Mouse (Mus musculus): ENCODE measurements around the gene Msl1. TPM values are rescaled to one million over a fixed set of nuclear protein-coding genes. Genes with fewer than 3 reads are reported as not detected.
A peak's percentile ranks its signal among the peaks of the same experiment; 100 is the strongest.

The Msl1 gene
- polyA plus RNA-seq, 1 experiment = 99.1 TPM

- peak; percentile 84 for DNase-seq
- Histone ChIP-seq H3K27me3 (ENCODE audit: control insufficient read depth, insufficient read depth, low read length) (no peaks in the 10 kb centered on the region), H3K4me1 (ENCODE audit: control insufficient read depth, insufficient read depth, low read length) (peaks cover 89% of the 10 kb centered on the region), H3K27ac (ENCODE audit: insufficient read depth, low read length) (peak overlapping the region; percentile 100), H3K4me3 (replicated peaks; ENCODE audit: insufficient read depth, low read depth, low read length) (peak overlapping the region; percentile 35)
- 5% methylated on average over 16 of the region's 17 CpGs for WGBS
- TF ChIP-seq CTCF (IDR thresholded peaks at IDR 0.05; ENCODE audit: borderline replicate concordance, insufficient read depth, low read depth, low read length) = no peak
- no peak for TF ChIP-seq POLR2A (IDR thresholded peaks at IDR 0.05; ENCODE audit: borderline replicate concordance, insufficient read depth, low read length)
Observed at GRCm38 (mm10) chr11:98750351-98751201, 44.7 kb upstream of the Msl1 start.

- H3K4me1 ChIP-seq (ENCODE audit: control insufficient read depth, insufficient read depth, low read length) = peaks cover 89% of the 10 kb centered on the region
- H3K27ac ChIP-seq (ENCODE audit: insufficient read depth, low read length) = peak overlapping the region; percentile 100
- DNase-seq = peak; percentile 53 to 57
- 8% methylated on average over 6 of the region's 6 CpGs for WGBS
- H3K27me3 ChIP-seq (ENCODE audit: control insufficient read depth, insufficient read depth, low read length) = no peaks in the 10 kb centered on the region
- peak overlapping the region; percentile 9 for H3K4me3 ChIP-seq (replicated peaks; ENCODE audit: insufficient read depth, low read depth, low read length)
- TF ChIP-seq CTCF (IDR thresholded peaks at IDR 0.05; ENCODE audit: borderline replicate concordance, insufficient read depth, low read depth, low read length) (no peak), POLR2A (IDR thresholded peaks at IDR 0.05; ENCODE audit: borderline replicate concordance, insufficient read depth, low read length) (no peak)
Observed at GRCm38 (mm10) chr11:98751221-98751782, 44.0 kb upstream of the Msl1 start.

DNA sequence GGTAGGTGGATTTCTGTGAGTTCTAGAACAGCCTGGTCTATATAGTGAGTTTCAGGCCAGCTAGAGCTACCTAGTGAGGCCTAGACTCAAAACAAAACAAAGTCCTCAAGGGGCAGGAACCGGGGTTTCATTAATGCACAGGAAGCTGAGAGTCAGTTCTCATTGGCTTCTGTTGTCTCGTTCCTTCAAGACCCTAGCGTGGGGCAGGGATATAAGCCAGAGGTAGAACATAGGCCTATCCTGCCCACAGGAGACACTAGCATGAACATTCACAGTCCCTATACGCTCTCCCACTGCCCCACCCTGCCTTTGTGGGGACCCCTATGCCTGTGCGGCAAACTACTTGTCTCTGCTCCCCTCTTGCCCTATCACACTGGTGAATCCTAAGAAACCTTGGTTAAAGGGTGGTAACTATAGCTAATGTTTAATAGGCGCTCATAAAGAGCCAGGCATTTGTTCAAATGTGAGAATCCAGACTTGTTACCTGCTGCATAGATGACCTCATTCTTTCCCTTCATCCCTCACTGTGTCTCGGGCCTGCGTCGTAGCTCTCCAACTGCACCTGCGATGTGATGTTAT, 42.7 kb upstream of the Msl1 start:
- 55% methylated on average over 10 of the region's 10 CpGs for WGBS
- no peak overlapping the region for H3K4me3 ChIP-seq (replicated peaks; ENCODE audit: insufficient read depth, low read depth, low read length)
- H3K4me1 ChIP-seq (ENCODE audit: control insufficient read depth, insufficient read depth, low read length) = peaks cover 84% of the 10 kb centered on the region
- peak overlapping the region; percentile 62 for H3K27ac ChIP-seq (ENCODE audit: insufficient read depth, low read length)
- TF ChIP-seq CTCF (IDR thresholded peaks at IDR 0.05; ENCODE audit: borderline replicate concordance, insufficient read depth, low read depth, low read length) = no peak
- no peak for TF ChIP-seq POLR2A (IDR thresholded peaks at IDR 0.05; ENCODE audit: borderline replicate concordance, insufficient read depth, low read length)
- no peaks in the 10 kb centered on the region for H3K27me3 ChIP-seq (ENCODE audit: control insufficient read depth, insufficient read depth, low read length)
- DNase-seq = peak in 1 of 2 experiments; percentile 35

- TF ChIP-seq POLR2A (IDR thresholded peaks at IDR 0.05; ENCODE audit: borderline replicate concordance, insufficient read depth, low read length) (no peak), CTCF (IDR thresholded peaks at IDR 0.05; ENCODE audit: borderline replicate concordance, insufficient read depth, low read depth, low read length) (no peak)
- 72% methylated on average over 5 of the region's 5 CpGs for WGBS
- Histone ChIP-seq H3K27ac (ENCODE audit: insufficient read depth, low read length) (peak overlapping the region; percentile 80; the same call in 1 of the 2 replicates), H3K4me1 (ENCODE audit: control insufficient read depth, insufficient read depth, low read length) (peaks cover 78% of the 10 kb centered on the region), H3K4me3 (replicated peaks; ENCODE audit: insufficient read depth, low read depth, low read length) (no peak overlapping the region), H3K27me3 (ENCODE audit: control insufficient read depth, insufficient read depth, low read length) (no peaks in the 10 kb centered on the region)
- no peak for DNase-seq
Observed at GRCm38 (mm10) chr11:98753264-98753663, 42.1 kb upstream of the Msl1 start.

GRCm38 (mm10) chr11:98754151-98754620, 41.1 kb upstream of the Msl1 start:
- peak overlapping the region; percentile 80 for H3K27ac ChIP-seq (ENCODE audit: insufficient read depth, low read length)
- DNase-seq = peak in 1 of 2 experiments; percentile 54
- H3K27me3 ChIP-seq (ENCODE audit: control insufficient read depth, insufficient read depth, low read length) = no peaks in the 10 kb centered on the region
- TF ChIP-seq POLR2A (IDR thresholded peaks at IDR 0.05; ENCODE audit: borderline replicate concordance, insufficient read depth, low read length) (no peak), CTCF (IDR thresholded peaks at IDR 0.05; ENCODE audit: borderline replicate concordance, insufficient read depth, low read depth, low read length) (no peak)
- H3K4me3 ChIP-seq (replicated peaks; ENCODE audit: insufficient read depth, low read depth, low read length) = no peak overlapping the region
- H3K4me1 ChIP-seq (ENCODE audit: control insufficient read depth, insufficient read depth, low read length) = peaks cover 69% of the 10 kb centered on the region
- WGBS = 28% methylated on average over 9 of the region's 9 CpGs

- no peak overlapping the region for H3K4me3 ChIP-seq (replicated peaks; ENCODE audit: insufficient read depth, low read depth, low read length)
- TF ChIP-seq POLR2A (IDR thresholded peaks at IDR 0.05; ENCODE audit: borderline replicate concordance, insufficient read depth, low read length) (no peak), CTCF (IDR thresholded peaks at IDR 0.05; ENCODE audit: borderline replicate concordance, insufficient read depth, low read depth, low read length) (peak; percentile 97)
- peaks cover 64% of the 10 kb centered on the region for H3K4me1 ChIP-seq (ENCODE audit: control insufficient read depth, insufficient read depth, low read length)
- 13% methylated on average over 7 of the region's 7 CpGs for WGBS
- H3K27me3 ChIP-seq (ENCODE audit: control insufficient read depth, insufficient read depth, low read length) = no peaks in the 10 kb centered on the region
- peak; percentile 72 to 79 for DNase-seq
- H3K27ac ChIP-seq (ENCODE audit: insufficient read depth, low read length) = peak overlapping the region; percentile 80
Observed at GRCm38 (mm10) chr11:98754621-98755181, 40.6 kb upstream of the Msl1 start.

DNA sequence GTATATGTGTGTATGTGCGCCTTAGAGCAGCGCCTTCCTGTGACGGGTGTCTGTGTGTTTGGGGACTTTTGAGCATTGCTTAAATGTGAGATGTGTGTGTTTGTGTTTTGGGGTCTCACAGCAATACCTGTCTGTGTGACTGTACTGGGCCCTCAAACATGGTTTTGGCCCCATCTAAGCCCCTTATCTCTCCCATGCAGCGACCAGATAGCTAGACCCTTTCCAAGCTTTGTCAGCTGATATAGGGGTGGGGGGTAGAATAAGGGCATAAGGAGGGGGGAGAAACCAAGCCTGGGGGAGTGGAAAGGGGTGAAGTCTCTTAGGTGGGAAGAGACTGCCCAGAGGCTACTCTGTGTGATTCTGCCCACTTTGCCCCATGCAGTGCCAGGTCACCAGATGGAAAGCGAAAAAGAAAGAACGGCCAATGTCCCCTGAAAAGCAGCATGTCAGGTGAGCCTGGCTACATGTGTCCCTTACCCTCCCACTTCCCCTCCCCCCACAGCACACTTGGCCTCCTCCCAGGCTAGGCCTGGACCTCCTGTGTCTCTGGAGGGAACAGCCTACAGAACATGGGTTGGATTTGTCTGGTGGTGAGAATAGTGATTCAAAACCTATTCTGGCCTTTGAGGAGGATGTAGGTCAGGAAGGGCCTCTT, 39.5 kb upstream of the Msl1 start:
- Histone ChIP-seq H3K27ac (ENCODE audit: insufficient read depth, low read length) (peak overlapping the region; percentile 68), H3K4me3 (replicated peaks; ENCODE audit: insufficient read depth, low read depth, low read length) (no peak overlapping the region), H3K4me1 (ENCODE audit: control insufficient read depth, insufficient read depth, low read length) (peaks cover 52% of the 10 kb centered on the region), H3K27me3 (ENCODE audit: control insufficient read depth, insufficient read depth, low read length) (no peaks in the 10 kb centered on the region)
- DNase-seq = peak; percentile 59 to 65
- no peak for TF ChIP-seq CTCF (IDR thresholded peaks at IDR 0.05; ENCODE audit: borderline replicate concordance, insufficient read depth, low read depth, low read length)
- no peak for TF ChIP-seq POLR2A (IDR thresholded peaks at IDR 0.05; ENCODE audit: borderline replicate concordance, insufficient read depth, low read length)
- WGBS = 61% methylated on average over 6 of the region's 6 CpGs
